Mouse (Mus musculus) midbrain, embryonic 15.5 days (tissue): Measurements from ENCODE around the gene Cxcl10. TPM values are rescaled to one million over a fixed set of nuclear protein-coding genes. Genes with fewer than 3 reads are reported as not detected.
A peak's percentile ranks its signal among the peaks of the same experiment; 100 is the strongest.

Source experiments
- ATAC-seq: fragments of 200-750 bp; cut with Nextera tagmentation; replicated peaks from 2 replicates; pipeline ENCODE4 v1.8.0; 2017; ENCODE audit warnings: moderate TSS enrichment
- H3K27ac ChIP-seq: fragments of 300-500 bp; sonication (generic); 2 replicates; pipeline ENCODE4 v1.5.1; 2015; ENCODE audit warnings: mild to moderate bottlenecking, inconsistent platforms
- H3K27me3 ChIP-seq: fragments of 300-500 bp; sonication (generic); replicated peaks from 2 replicates; pipeline ENCODE4 v1.6.1; 2015; ENCODE audit warnings: inconsistent platforms
- H3K36me3 ChIP-seq: fragments of 300-500 bp; sonication (generic); replicated peaks from 2 replicates; pipeline ENCODE4 v1.6.1; 2015; ENCODE audit warnings: inconsistent platforms
- H3K4me1 ChIP-seq: fragments of 300-500 bp; sonication (generic); 2 replicates; pipeline ENCODE4 v1.6.1; 2015; ENCODE audit warnings: inconsistent platforms
- H3K4me2 ChIP-seq: fragments of 300-500 bp; sonication (generic); 2 replicates; pipeline ENCODE4 v1.6.1; 2015; ENCODE audit warnings: inconsistent platforms, mild to moderate bottlenecking, moderate library complexity
- H3K4me3 ChIP-seq: fragments of 300-500 bp; sonication (generic); 2 replicates; pipeline ENCODE4 v1.5.1; 2015; ENCODE audit warnings: mild to moderate bottlenecking, inconsistent platforms
- H3K9ac ChIP-seq: fragments of 300-500 bp; sonication (generic); 2 replicates; pipeline ENCODE4 v1.6.1; 2015; ENCODE audit warnings: mild to moderate bottlenecking, inconsistent platforms
- H3K9me3 ChIP-seq: fragments of 300-500 bp; sonication (generic); 2 replicates; pipeline ENCODE4 v1.6.1; 2016; ENCODE audit warnings: inconsistent platforms
- WGBS: fragments of 180-500 bp; shearing (Covaris S2); methylation state at CpG from one replicate; pipeline ENCODE4 v1.1.7; 2015; ENCODE audit warnings: mixed read lengths; 5-methylcytosine and 5-hydroxymethylcytosine counted together
- polyA plus RNA-seq: library from polyadenylated mRNA; unstranded; fragments of >200 nt; fragmentation: Nextera tagmentation; extraction: Ambion mirVana; gene quantifications from 2 replicates; pipeline ENCODE4 v1.2.1, GENCODE M21; 2015

Cxcl10 gene
- polyA plus RNA-seq, 1 experiment from 2014 or later, result 0.21 TPM

GRCm38 (mm10) chr5:92309681-92310511, 38.8 kb downstream of the Cxcl10 start, which contains the start of gene Sdad1:
Sdad1 (minus strand) TSS chr5:92310479.
- ATAC-seq, result peak; percentile 98
- peak within 1 kb of the TSS; percentile 71 for H3K4me2 ChIP-seq
- H3K27ac ChIP-seq, result peak within 1 kb of the TSS; percentile 68
- peak within 1 kb of the TSS; percentile 78 for H3K4me3 ChIP-seq
- peak within 1 kb of the TSS; percentile 68 for H3K9ac ChIP-seq
- WGBS, result 2% methylated on average over 41 of the region's 41 CpGs
- H3K27me3 ChIP-seq, result no peaks in the 10 kb centered on the region
- peaks cover 23% of the 10 kb centered on the region for H3K4me1 ChIP-seq
- no peaks in the 10 kb centered on the region for H3K9me3 ChIP-seq
- H3K36me3 ChIP-seq, result peaks cover 9% of the 10 kb centered on the region

GRCm38 (mm10) chr5:92304291-92304690, 44.4 kb downstream of the Cxcl10 start:
- no peak overlapping the region for H3K4me3 ChIP-seq
- peaks cover 57% of the 10 kb centered on the region for H3K36me3 ChIP-seq
- ATAC-seq, result no peak
- 89% methylated on average over 3 of the region's 3 CpGs for WGBS
- no peak overlapping the region for H3K4me2 ChIP-seq
- H3K27ac ChIP-seq, result no peak overlapping the region
- H3K27me3 ChIP-seq, result no peaks in the 10 kb centered on the region
- H3K9me3 ChIP-seq, result no peaks in the 10 kb centered on the region
- no peak overlapping the region for H3K9ac ChIP-seq
- peaks cover 14% of the 10 kb centered on the region for H3K4me1 ChIP-seq

GRCm38 (mm10) chr5:92302149-92302840, 46.4 kb downstream of the Cxcl10 start:
- Histone ChIP-seq H3K4me2 (no peak overlapping the region), H3K27ac (no peak overlapping the region), H3K4me3 (no peak overlapping the region), H3K27me3 (no peaks in the 10 kb centered on the region), H3K9me3 (no peaks in the 10 kb centered on the region), H3K9ac (no peak overlapping the region), H3K36me3 (peaks cover 66% of the 10 kb centered on the region), H3K4me1 (no peaks in the 10 kb centered on the region)
- WGBS, result 94% methylated on average over 13 of the region's 13 CpGs
- ATAC-seq, result no peak

Other genes starting within 250 kb of the Cxcl10 start
- 42.1 and 42.5 TPM in 2 replicates for gene Uso1, start 211.0 kb downstream of the Cxcl10 start, polyA plus RNA-seq
- not detected in 2 replicates for gene U90926, start 133.5 kb downstream of the Cxcl10 start, polyA plus RNA-seq
- 0.50 and 0.99 TPM in 2 replicates for gene Ppef2, start 92.6 kb downstream of the Cxcl10 start, polyA plus RNA-seq
- gene Naaa, start 70.7 kb downstream of the Cxcl10 start, polyA plus RNA-seq, result 16.4 and 17.7 TPM in 2 replicates
- gene Sdad1, start 38.4 kb downstream of the Cxcl10 start, polyA plus RNA-seq, result 31.8 TPM in 2 replicates
- gene Cxcl9, start 20.8 kb downstream of the Cxcl10 start, polyA plus RNA-seq, result not detected in 2 replicates
- 4.5 and 5.5 TPM in 2 replicates for gene Art3, start 17.1 kb downstream of the Cxcl10 start, polyA plus RNA-seq
- 50.5 and 56.4 TPM in 2 replicates for gene Nup54, start 86.3 kb upstream of the Cxcl10 start, polyA plus RNA-seq
- 24.4 and 25.4 TPM in 2 replicates for gene Scarb2, start 157.9 kb upstream of the Cxcl10 start, polyA plus RNA-seq
- 0.88 and 1.0 TPM in 2 replicates for gene Fam47e, start 206.2 kb upstream of the Cxcl10 start, polyA plus RNA-seq